Mouse (Mus musculus) heart, adult 11 months (tissue): ENCODE data around the gene Ildr2.

Experiments used
- DNase-seq: peaks from one replicate; pipeline ENCODE4 v3.0.0; 2022

Ildr2 gene

GRCm38 (mm10) chr1:166343586-166343985, 89.6 kb downstream of the Ildr2 start:
- DNase-seq, result no peak

- no peak for DNase-seq
These were observed 90.5 kb downstream of the Ildr2 start for GRCm38 (mm10) chr1:166344300-166345077.

- DNase-seq, result no peak
These were observed 91.7 kb downstream of the Ildr2 start for GRCm38 (mm10) chr1:166345602-166346001.

GRCm38 (mm10) chr1:166346906-166347305, 93.0 kb downstream of the Ildr2 start:
- DNase-seq, result no peak

- DNase-seq, result no peak
These were observed 95.4 kb downstream of the Ildr2 start for GRCm38 (mm10) chr1:166349341-166349740.

DNA sequence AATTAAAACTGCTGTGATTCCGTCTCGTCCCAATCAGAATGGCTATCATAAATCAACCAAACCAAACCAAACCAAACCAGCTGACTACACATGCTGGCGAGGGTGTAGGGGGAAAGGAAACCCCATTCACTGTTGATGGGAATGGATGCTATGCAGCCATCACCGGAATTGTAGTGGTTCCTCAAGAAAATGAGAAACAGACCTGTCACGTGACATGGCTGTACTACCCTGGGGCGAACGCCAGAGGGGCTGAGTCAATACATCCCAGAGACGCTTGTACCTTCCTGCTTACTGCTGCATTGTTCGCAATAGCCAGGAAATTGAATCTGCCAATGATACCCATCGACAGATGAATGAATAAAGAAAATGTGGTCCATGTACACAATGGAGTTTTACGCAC, 95.8 kb downstream of the Ildr2 start:
- DNase-seq, result no peak

- peak; percentile 96 for DNase-seq
These were observed 106.4 kb downstream of the Ildr2 start for GRCm38 (mm10) chr1:166360157-166360855.

DNA sequence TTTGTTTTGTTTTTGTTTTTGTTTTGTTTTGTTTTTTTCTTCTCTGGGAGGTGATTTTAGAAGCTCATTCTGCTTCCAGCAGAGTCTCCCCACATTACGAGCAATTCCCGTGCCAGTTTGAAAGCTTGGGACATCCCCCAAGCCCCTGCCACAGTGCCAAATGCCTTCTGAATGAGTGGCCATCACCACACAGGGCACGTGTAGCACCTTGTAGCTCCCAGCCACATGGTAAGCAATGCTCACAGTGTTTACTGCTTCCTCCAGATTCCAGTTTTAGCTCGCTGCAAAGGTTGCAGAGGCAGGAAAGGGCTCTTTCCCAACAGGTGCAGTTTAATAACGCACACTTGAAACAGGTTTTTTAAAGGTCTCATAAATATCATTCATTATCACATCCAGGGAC, 107.0 kb downstream of the Ildr2 start:
- peak; percentile 41 for DNase-seq

DNA sequence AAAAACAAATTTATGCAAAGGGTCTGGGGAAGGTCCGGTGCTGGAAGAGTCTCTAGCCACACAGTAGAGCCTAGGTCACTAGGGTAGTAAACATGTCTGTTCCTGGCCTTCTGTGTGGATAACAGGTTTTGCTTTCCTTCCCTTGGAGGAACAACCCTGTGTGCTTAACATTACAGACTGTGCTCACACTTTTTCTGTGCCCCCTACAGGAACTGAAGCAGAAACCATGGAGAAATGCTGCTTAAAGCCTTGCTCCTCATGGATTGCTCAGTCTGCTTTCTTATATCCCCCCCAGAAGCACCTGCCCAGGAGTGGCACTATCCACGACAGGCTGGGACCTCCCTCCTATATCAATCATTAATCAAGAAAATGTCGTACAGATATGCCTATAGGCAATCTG, 107.9 kb downstream of the Ildr2 start:
- DNase-seq, result peak; percentile 45

GRCm38 (mm10) chr1:166362659-166363058, 108.7 kb downstream of the Ildr2 start:
- DNase-seq, result peak; percentile 43

DNA sequence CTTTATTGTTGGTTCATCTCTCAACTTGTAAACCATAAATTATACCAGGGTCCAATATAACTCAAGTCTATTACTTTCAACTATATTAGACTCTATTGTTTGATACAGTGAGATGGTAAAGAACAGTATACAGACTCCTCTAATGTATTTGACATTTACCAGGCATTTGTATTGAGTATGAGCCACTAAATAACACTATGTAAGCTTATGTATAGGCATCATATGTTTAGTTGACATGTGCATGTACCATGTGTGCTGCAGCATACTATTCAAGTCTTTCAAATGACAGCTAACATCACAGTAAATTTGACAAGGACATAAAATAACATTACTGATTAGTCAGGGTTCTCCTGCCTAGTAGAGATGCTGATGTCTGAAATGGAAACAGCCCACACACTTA, 109.2 kb downstream of the Ildr2 start:
- no peak for DNase-seq
